Mouse (Mus musculus) A20 (cell line): ENCODE measurements around the gene Tnni1.

ENCODE experiments used
- DNase-seq: peaks from one replicate; pipeline ENCODE4 v3.0.0-alpha.2; 2011; ENCODE audit warnings: low read depth, low spot score

Gene Tnni1

GRCm38 (mm10) chr1:135766592-135767306 lies 12.5 kb upstream of the Tnni1 start:
- DNase-seq = no peak

- DNase-seq = no peak
These were observed 11.8 kb upstream of the Tnni1 start for GRCm38 (mm10) chr1:135767324-135767890.

- DNase-seq = no peak
These were observed 10.8 kb upstream of the Tnni1 start for GRCm38 (mm10) chr1:135768400-135768799.

GRCm38 (mm10) chr1:135770237-135770636 lies 9.0 kb upstream of the Tnni1 start:
- no peak for DNase-seq

GRCm38 (mm10) chr1:135770896-135771572 lies 8.2 kb upstream of the Tnni1 start:
- DNase-seq = no peak

GRCm38 (mm10) chr1:135771573-135771970 lies 7.7 kb upstream of the Tnni1 start:
- DNase-seq = no peak

- no peak for DNase-seq
These were observed 2.6 kb upstream of the Tnni1 start for GRCm38 (mm10) chr1:135776596-135776995.

GRCm38 (mm10) chr1:135777046-135777445 lies 2.2 kb upstream of the Tnni1 start:
- no peak for DNase-seq

- no peak for DNase-seq
These were observed 1.4 kb downstream of the Tnni1 start for GRCm38 (mm10) chr1:135780649-135781048.

- peak; percentile 39 for DNase-seq
These were observed 2.0 kb downstream of the Tnni1 start for GRCm38 (mm10) chr1:135781220-135781619.

- no peak for DNase-seq
These were observed 3.6 kb downstream of the Tnni1 start for GRCm38 (mm10) chr1:135782816-135783215.

- peak; percentile 86 for DNase-seq
These were observed 8.6 kb downstream of the Tnni1 start for GRCm38 (mm10) chr1:135787799-135788198.

- peak; percentile 72 for DNase-seq
These were observed 9.5 kb downstream of the Tnni1 start for GRCm38 (mm10) chr1:135788708-135789107.

- DNase-seq = peak; percentile 81
These were observed 10.6 kb downstream of the Tnni1 start for GRCm38 (mm10) chr1:135789815-135790214.

GRCm38 (mm10) chr1:135792143-135792939 lies 13.1 kb downstream of the Tnni1 start:
- DNase-seq = peak; percentile 10

GRCm38 (mm10) chr1:135793370-135794215 lies 14.4 kb downstream of the Tnni1 start:
- DNase-seq = peak; percentile 60

GRCm38 (mm10) chr1:135794216-135795134 lies 15.2 kb downstream of the Tnni1 start:
- no peak for DNase-seq

GRCm38 (mm10) chr1:135798492-135798891 lies 19.3 kb downstream of the Tnni1 start:
- DNase-seq = no peak

GRCm38 (mm10) chr1:135799109-135799627 lies 19.9 kb downstream of the Tnni1 start:
- DNase-seq = no peak
